Mouse (Mus musculus): ENCODE results near the gene Rad17. TPM values are rescaled to one million over a fixed set of nuclear protein-coding genes. Genes with fewer than 3 reads are reported as not detected.

Rad17 gene
- polyA plus RNA-seq, 1 experiment from 2014 or later: 27.7 TPM

- no peak overlapping the region for H3K27ac ChIP-seq
- H3K27me3 ChIP-seq: no peaks in the 10 kb centered on the region
- 49% methylated on average over 13 of the region's 17 CpGs for WGBS
- H3K9ac ChIP-seq: no peak overlapping the region
- no peaks in the 10 kb centered on the region for H3K36me3 ChIP-seq
- H3K4me1 ChIP-seq: no peaks in the 10 kb centered on the region
- no peaks in the 10 kb centered on the region for H3K9me3 ChIP-seq
- no peak for ATAC-seq (ENCODE audit: insufficient number of reproducible peaks, insufficient read depth, low FRiP score, low TSS enrichment)
- no peak overlapping the region for H3K4me3 ChIP-seq
- H3K4me2 ChIP-seq (replicated peaks): peak overlapping the region; percentile 11; the same call in 1 of the 2 replicates
These were observed 56.6 kb downstream of the Rad17 start for GRCm38 (mm10) chr13:100594041-100594792.

- H3K4me2 ChIP-seq (replicated peaks): no peak overlapping the region
- no peaks in the 10 kb centered on the region for H3K9me3 ChIP-seq
- 85% methylated on average over 12 of the region's 12 CpGs for WGBS
These were observed 62.2 kb downstream of the Rad17 start for GRCm38 (mm10) chr13:100588646-100589045.

GRCm38 (mm10) chr13:100582144-100582543, 68.7 kb downstream of the Rad17 start:
- no peak for ATAC-seq (ENCODE audit: insufficient number of reproducible peaks, insufficient read depth, low FRiP score, low TSS enrichment)
- H3K4me1 ChIP-seq: 0 out of 2 replicates have a peak, but pooled peaks cover 6% of the 10 kb centered on the region
- no peaks in the 10 kb centered on the region for H3K27me3 ChIP-seq
- H3K9me3 ChIP-seq: no peaks in the 10 kb centered on the region
- no peak overlapping the region for H3K27ac ChIP-seq
- no peak overlapping the region for H3K4me3 ChIP-seq
- 45% methylated on average over 6 of the region's 6 CpGs for WGBS
- H3K36me3 ChIP-seq: no peaks in the 10 kb centered on the region
- H3K9ac ChIP-seq: no peak overlapping the region
- no peak overlapping the region for H3K4me2 ChIP-seq (replicated peaks)

More at GRCm38 (mm10) chr13:100588646-100589045, 62.2 kb downstream of the Rad17 start:
- ATAC-seq (ENCODE audit: insufficient number of reproducible peaks, insufficient read depth, low FRiP score, low TSS enrichment): no peak
- Histone ChIP-seq H3K9ac (no peak overlapping the region), H3K27ac (no peak overlapping the region), H3K4me3 (no peak overlapping the region), H3K4me1 (no peaks in the 10 kb centered on the region), H3K27me3 (no peaks in the 10 kb centered on the region), H3K36me3 (no peaks in the 10 kb centered on the region)

- H3K36me3 ChIP-seq: no peaks in the 10 kb centered on the region
- no peak overlapping the region for H3K4me2 ChIP-seq (replicated peaks)
- H3K4me1 ChIP-seq: 0 out of 2 replicates have a peak, but pooled peaks cover 6% of the 10 kb centered on the region
- no peak overlapping the region for H3K27ac ChIP-seq
- H3K9me3 ChIP-seq: no peaks in the 10 kb centered on the region
- H3K9ac ChIP-seq: no peak overlapping the region
- 19% methylated on average over 3 of the region's 3 CpGs for WGBS
- H3K4me3 ChIP-seq: no peak overlapping the region
- no peaks in the 10 kb centered on the region for H3K27me3 ChIP-seq
- ATAC-seq (ENCODE audit: insufficient number of reproducible peaks, insufficient read depth, low FRiP score, low TSS enrichment): no peak
These were observed 69.2 kb downstream of the Rad17 start for GRCm38 (mm10) chr13:100581701-100582100.

GRCm38 (mm10) chr13:100579951-100580350, 70.9 kb downstream of the Rad17 start:
- H3K4me2 ChIP-seq (replicated peaks): no peak overlapping the region
- no peak for ATAC-seq (ENCODE audit: insufficient number of reproducible peaks, insufficient read depth, low FRiP score, low TSS enrichment)

GRCm38 (mm10) chr13:100579220-100579619, 71.6 kb downstream of the Rad17 start:
- WGBS: 52% methylated on average over 3 of the region's 3 CpGs
- ATAC-seq (ENCODE audit: insufficient number of reproducible peaks, insufficient read depth, low FRiP score, low TSS enrichment): no peak
- H3K4me2 ChIP-seq (replicated peaks): no peak overlapping the region
- no peaks in the 10 kb centered on the region for H3K27me3 ChIP-seq
- no peak overlapping the region for H3K9ac ChIP-seq
- no peak overlapping the region for H3K4me3 ChIP-seq
- H3K9me3 ChIP-seq: no peaks in the 10 kb centered on the region
- H3K36me3 ChIP-seq: no peaks in the 10 kb centered on the region
- 0 out of 2 replicates have a peak, but pooled peaks cover 6% of the 10 kb centered on the region for H3K4me1 ChIP-seq
- H3K27ac ChIP-seq: no peak overlapping the region

More at GRCm38 (mm10) chr13:100579951-100580350, 70.9 kb downstream of the Rad17 start:
- Histone ChIP-seq H3K9me3 (no peaks in the 10 kb centered on the region), H3K27ac (no peak overlapping the region), H3K4me1 (0 out of 2 replicates have a peak, but pooled peaks cover 6% of the 10 kb centered on the region), H3K27me3 (no peaks in the 10 kb centered on the region), H3K4me3 (no peak overlapping the region), H3K9ac (no peak overlapping the region), H3K36me3 (no peaks in the 10 kb centered on the region)

GRCm38 (mm10) chr13:100575950-100576349, 74.9 kb downstream of the Rad17 start:
- H3K36me3 ChIP-seq: no peaks in the 10 kb centered on the region
- H3K4me2 ChIP-seq (replicated peaks): no peak overlapping the region
- no peaks in the 10 kb centered on the region for H3K27me3 ChIP-seq
- ATAC-seq (ENCODE audit: insufficient number of reproducible peaks, insufficient read depth, low FRiP score, low TSS enrichment): no peak
- no peaks in the 10 kb centered on the region for H3K9me3 ChIP-seq
- H3K4me3 ChIP-seq: no peak overlapping the region
- H3K27ac ChIP-seq: no peak overlapping the region
- WGBS: 68% methylated on average over 2 of the region's 2 CpGs
- H3K9ac ChIP-seq: no peak overlapping the region
- no peaks in the 10 kb centered on the region for H3K4me1 ChIP-seq

GRCm38 (mm10) chr13:100570713-100571112, 80.1 kb downstream of the Rad17 start:
- no peak overlapping the region for H3K4me2 ChIP-seq (replicated peaks)
- H3K9ac ChIP-seq: no peak overlapping the region
- no peaks in the 10 kb centered on the region for H3K27me3 ChIP-seq
- no peaks in the 10 kb centered on the region for H3K9me3 ChIP-seq
- 71% methylated on average over 2 of the region's 2 CpGs for WGBS
- ATAC-seq (ENCODE audit: insufficient number of reproducible peaks, insufficient read depth, low FRiP score, low TSS enrichment): no peak
- H3K27ac ChIP-seq: no peak overlapping the region
- no peaks in the 10 kb centered on the region for H3K36me3 ChIP-seq
- H3K4me3 ChIP-seq: no peak overlapping the region
- H3K4me1 ChIP-seq: no peaks in the 10 kb centered on the region

- Histone ChIP-seq H3K4me1 (no peaks in the 10 kb centered on the region), H3K27me3 (no peaks in the 10 kb centered on the region), H3K9ac (no peak overlapping the region), H3K9me3 (no peaks in the 10 kb centered on the region), H3K4me3 (no peak overlapping the region), H3K27ac (no peak overlapping the region), H3K4me2 (replicated peaks) (no peak overlapping the region), H3K36me3 (no peaks in the 10 kb centered on the region)
- WGBS: 85% methylated on average over 1 of the region's 1 CpGs
- ATAC-seq (ENCODE audit: insufficient number of reproducible peaks, insufficient read depth, low FRiP score, low TSS enrichment): no peak
These were observed 82.5 kb downstream of the Rad17 start for GRCm38 (mm10) chr13:100568359-100568758.

Other genes starting within 250 kb of the Rad17 start
- gene Naip1, start 198.2 kb downstream of the Rad17 start, polyA plus RNA-seq (2016; fragmentation: Nextera tagmentation; extraction: Ambion mirVana): not detected in 2 replicates
- 85.4 and 86.9 TPM in 2 replicates for gene Gtf2h2, start 158.5 kb downstream of the Rad17 start, polyA plus RNA-seq (2016; fragmentation: Nextera tagmentation; extraction: Ambion mirVana)
- 5.8 and 7.5 TPM in 2 replicates for gene Ocln, start 98.3 kb downstream of the Rad17 start, polyA plus RNA-seq (2016; fragmentation: Nextera tagmentation; extraction: Ambion mirVana)
- gene Marveld2, start 34.1 kb downstream of the Rad17 start, polyA plus RNA-seq (2016; fragmentation: Nextera tagmentation; extraction: Ambion mirVana): 4.6 and 4.8 TPM in 2 replicates
- gene Ak6, start 72 bp downstream of the Rad17 start, polyA plus RNA-seq (2016; fragmentation: Nextera tagmentation; extraction: Ambion mirVana): 284 and 286 TPM in 2 replicates
- gene Taf9, start 528 bp upstream of the Rad17 start, polyA plus RNA-seq (2016; fragmentation: Nextera tagmentation; extraction: Ambion mirVana): 17.3 and 19.7 TPM in 2 replicates
- 4.9 and 6.3 TPM in 2 replicates for gene Ccdc125, start 18.7 kb upstream of the Rad17 start, polyA plus RNA-seq (2016; fragmentation: Nextera tagmentation; extraction: Ambion mirVana)
- gene Cdk7, start 79.9 kb upstream of the Rad17 start, polyA plus RNA-seq (2016; fragmentation: Nextera tagmentation; extraction: Ambion mirVana): 97.7 and 101 TPM in 2 replicates
- gene Mrps36, start 93.6 kb upstream of the Rad17 start, polyA plus RNA-seq (2016; fragmentation: Nextera tagmentation; extraction: Ambion mirVana): 121 and 124 TPM in 2 replicates
- gene Cenph, start 124.8 kb upstream of the Rad17 start, polyA plus RNA-seq (2016; fragmentation: Nextera tagmentation; extraction: Ambion mirVana): 44.3 and 50.3 TPM in 2 replicates
- gene Ccnb1, start 135.5 kb upstream of the Rad17 start, polyA plus RNA-seq (2016; fragmentation: Nextera tagmentation; extraction: Ambion mirVana): 253 and 272 TPM in 2 replicates
- 52.6 and 55.8 TPM in 2 replicates for gene Slc30a5, start 182.4 kb upstream of the Rad17 start, polyA plus RNA-seq (2016; fragmentation: Nextera tagmentation; extraction: Ambion mirVana)

Data from embryonic facial prominence, embryonic 12.5 days (tissue).